Mouse (Mus musculus): Measurements from ENCODE around the gene Trnt1.

The Trnt1 gene

DNA sequence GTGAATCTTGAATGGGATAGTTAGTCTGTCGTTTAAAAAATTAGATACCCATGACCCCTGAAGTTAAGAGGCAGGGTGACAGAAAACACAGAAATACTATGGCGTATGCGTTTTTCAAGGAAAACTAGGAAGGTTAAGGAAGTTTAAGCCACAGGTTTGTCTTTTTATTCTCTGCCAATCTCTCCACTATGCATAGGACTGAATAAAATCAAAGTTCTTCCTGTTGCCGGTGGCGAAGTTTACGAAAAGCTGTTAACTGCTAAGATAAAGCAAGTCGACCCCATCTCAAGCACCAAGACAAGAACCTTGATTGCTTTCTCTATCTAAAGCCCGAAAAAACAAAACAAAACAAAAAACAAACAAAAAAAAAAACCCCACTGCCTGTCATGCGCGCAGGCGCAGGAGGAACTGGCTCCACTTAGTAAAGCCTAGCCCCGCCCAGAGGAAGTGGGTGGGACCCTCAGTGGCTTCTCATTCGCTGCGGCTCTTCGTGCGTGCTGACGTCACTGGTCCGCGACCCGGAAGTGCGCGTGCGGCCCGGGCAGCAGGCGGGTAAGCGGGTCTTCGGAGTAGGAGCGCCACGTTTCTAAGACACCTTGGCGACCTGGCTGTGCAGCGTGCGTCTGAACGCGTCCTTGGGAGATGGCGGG lies at the start of gene Trnt1:
Trnt1 (plus strand) TSS at position 481 of the 650 bp plus-strand sequence.
- peak; percentile 99 for DNase-seq

DNA sequence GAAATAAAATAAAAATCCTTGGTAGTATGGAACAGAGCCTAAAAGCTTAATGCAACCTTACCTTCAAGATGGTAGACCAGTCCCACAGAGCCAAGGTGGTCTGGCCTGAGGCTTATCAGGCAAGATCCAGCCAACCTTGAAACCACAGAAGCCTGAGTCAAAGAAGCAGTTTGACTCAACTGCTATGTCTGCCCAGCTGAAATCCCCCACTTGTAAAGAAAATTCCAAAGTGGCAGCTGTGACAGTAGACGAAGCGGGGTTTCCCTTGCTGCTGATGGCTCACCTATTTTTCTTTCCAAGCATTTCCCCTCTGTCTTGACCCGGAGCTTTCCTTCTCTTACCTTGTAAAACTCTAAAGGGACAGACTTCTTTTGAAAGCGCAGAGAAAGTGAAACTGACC lies 43.3 kb upstream of the Trnt1 start:
- no peak for DNase-seq

GRCm38 (mm10) chr6:106726078-106726477 lies 42.8 kb upstream of the Trnt1 start:
- no peak for DNase-seq

GRCm38 (mm10) chr6:106727703-106728102 lies 41.2 kb upstream of the Trnt1 start:
- DNase-seq: no peak

- no peak for DNase-seq
Measured at GRCm38 (mm10) chr6:106729682-106730314, 39.1 kb upstream of the Trnt1 start.

GRCm38 (mm10) chr6:106732563-106732962 lies 36.4 kb upstream of the Trnt1 start:
- no peak for DNase-seq

- no peak for DNase-seq
Measured at GRCm38 (mm10) chr6:106738229-106738628, 30.7 kb upstream of the Trnt1 start.

DNA sequence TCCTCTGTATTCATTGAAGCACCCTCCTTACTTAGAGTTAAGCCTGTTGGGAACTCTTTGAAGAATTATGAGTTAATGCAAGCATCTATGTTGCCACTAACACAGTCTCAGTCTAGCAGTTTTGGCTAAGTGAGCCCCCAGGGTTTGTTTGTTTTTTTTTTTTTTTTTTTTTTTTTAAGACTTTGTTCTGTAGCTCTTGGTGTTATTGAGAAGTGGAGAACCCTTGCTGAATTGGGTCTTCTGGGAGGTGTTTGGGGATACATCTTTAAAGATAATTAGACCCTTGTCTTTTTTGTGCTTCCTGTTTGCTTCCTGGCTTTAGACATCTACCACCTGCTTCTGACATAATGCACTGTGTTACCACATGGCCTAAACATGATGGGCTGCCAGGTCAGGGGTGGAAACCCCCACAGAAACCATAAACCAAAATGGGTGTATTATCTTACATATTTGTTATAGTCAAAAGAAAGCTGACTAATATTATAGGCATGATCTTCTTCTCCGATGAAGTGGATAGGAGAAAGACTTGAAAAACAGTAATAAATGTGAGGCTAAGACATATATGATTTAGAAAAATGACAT lies 28.6 kb upstream of the Trnt1 start:
- no peak for DNase-seq

DNA sequence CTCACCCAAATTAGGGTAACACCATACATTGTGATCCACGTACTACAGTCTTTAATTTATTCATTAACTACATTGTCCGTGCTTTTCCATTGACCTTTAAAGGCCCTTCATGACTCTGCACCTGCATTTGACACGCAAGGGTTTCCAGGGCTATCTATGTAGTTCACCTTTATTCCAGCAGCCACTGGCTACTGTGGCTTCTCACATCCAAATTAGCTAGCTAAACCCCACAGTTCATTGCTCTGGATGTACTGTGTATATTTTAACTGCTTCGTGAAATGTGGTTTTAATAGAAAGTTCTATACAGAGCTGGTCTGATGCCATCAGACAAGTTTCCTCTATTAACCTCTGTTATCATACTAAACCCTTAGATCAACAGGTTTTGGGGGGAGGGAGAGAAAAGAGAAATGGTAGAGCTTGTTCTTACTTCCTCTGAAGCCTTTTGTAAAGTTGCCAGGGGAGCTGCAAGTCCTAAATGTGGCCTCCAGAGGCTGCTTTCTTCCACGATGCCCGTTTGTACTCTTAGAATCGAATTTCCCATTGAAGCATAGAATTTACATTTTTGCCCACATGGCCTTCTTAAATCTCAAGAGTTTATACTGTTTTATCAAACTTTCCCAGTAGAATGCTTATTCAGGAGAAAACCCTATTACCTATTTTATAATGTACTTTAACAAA lies 25.2 kb upstream of the Trnt1 start:
- no peak for DNase-seq

GRCm38 (mm10) chr6:106745673-106746394 lies 23.1 kb upstream of the Trnt1 start:
- DNase-seq: no peak

GRCm38 (mm10) chr6:106747251-106747650 lies 21.7 kb upstream of the Trnt1 start:
- DNase-seq: no peak

GRCm38 (mm10) chr6:106747804-106748203 lies 21.1 kb upstream of the Trnt1 start:
- no peak for DNase-seq

DNA sequence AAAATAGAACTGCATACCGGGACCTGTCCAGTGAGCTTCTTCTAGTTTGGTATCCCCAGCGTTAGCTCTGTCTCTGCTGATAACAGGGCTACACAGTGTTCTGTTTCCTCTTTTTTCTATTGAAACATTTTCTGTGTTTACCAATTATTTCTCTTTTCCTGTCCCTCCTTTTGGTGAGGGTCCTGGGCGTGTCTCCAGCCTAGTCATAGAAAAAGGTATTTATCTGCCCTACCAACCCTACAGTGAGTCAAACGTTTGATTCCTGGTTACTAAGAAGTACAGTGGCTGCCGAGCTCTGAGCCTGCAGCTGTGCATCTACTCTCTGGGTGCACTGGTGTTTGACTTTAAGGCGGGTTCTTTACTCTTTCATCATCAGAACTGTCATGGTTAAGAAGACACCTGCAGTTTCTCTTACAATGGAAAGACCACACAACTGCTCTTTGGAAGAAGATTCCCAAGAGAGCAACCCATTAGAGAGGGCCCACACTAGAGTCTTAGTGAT lies 20.0 kb upstream of the Trnt1 start, which contains the start of gene Il5ra:
Il5ra (minus strand) TSS at position 151 of the 502 bp plus-strand sequence.
- no peak for DNase-seq

DNA sequence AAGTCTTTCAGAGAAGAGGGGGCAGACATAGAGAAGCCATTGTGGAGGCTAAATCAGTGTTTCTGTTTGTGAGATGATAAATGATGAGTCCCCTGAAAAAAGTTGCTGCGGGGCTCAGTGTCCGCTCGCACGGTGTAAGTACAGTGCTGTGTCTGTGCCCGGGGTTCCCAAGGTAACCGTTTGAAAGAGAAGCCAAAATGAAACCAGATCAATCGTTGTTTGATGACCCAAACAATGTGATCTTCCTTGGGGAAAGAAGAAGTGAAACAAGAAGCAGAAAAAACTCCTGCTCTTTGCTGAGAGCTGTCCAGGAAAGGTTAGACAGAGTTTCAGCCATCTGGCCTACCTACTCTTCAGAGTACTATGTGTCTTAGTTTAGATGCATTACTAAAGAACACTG lies 18.6 kb upstream of the Trnt1 start:
- no peak for DNase-seq

GRCm38 (mm10) chr6:106758299-106758698 lies 10.6 kb upstream of the Trnt1 start:
- no peak for DNase-seq

GRCm38 (mm10) chr6:106760473-106761218 lies 8.3 kb upstream of the Trnt1 start:
- no peak for DNase-seq

- no peak for DNase-seq
Measured at GRCm38 (mm10) chr6:106761486-106761885, 7.4 kb upstream of the Trnt1 start.

DNA sequence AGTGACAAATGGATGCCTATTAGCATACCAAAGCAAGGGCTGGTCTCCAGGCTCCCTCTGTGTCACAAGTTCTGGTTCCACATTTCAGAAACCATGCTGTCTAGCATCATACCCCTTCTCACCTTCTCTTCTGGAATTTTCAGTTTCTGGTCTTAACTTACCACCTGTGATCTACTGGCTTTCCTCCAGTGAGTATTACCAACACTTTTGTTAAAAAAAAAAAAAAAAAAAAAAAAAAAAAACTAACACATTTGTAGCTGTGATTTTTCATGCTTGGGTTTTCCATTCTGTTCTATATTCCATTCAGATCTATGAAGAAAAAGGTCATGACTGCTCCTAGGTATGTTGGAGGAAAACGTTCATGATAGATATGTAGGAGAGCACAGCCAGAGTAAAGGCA lies 3.0 kb upstream of the Trnt1 start:
- DNase-seq: no peak

DNA sequence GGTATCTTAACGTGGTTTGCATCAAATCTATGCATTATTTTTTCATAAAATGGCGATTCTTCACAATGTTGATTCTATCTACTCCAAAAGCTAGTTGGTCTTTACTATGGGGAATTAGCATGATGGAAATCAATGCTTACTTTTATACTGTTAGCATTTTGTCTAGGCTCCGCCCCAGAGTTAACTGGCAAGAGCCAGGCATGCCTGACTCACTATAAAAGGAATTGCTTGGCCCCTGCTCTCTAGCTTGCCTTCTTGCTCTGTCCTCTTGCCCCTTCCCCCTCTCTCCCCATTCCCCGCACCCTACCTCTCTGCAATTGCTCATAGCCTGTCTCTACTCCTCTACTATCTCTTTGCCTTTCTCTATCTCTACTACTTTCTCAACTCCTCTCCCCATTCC lies 2.1 kb upstream of the Trnt1 start:
- DNase-seq: no peak

DNA sequence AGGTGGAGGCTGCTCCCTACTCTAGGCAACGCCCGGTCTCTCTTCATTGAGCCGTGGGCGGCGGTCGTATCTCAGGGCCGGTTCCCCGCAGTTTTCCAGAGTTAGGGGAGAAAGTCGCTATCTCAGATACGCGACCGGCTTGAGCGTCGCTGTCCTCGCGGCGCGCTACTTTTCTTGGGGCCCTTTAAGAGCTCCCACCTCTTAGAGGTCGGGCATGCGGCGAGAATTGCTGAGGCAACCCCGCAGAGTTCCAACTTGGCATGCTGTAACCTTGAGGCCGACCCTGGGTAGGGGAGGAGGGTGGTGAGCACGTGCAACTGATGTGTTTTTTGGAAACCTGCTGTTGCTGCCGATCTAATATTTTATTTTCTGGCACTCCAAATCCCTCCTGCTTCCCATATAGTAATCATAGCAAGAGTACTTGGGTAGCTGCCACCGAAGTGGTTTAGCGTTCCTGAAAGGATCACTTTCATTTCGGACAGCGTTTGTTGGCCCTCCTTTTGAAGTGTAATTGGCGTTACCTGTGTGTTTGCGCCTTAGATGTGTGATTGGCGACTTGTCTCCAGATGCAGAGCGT lies 458 bp downstream of the Trnt1 start:
- no peak for DNase-seq

DNA sequence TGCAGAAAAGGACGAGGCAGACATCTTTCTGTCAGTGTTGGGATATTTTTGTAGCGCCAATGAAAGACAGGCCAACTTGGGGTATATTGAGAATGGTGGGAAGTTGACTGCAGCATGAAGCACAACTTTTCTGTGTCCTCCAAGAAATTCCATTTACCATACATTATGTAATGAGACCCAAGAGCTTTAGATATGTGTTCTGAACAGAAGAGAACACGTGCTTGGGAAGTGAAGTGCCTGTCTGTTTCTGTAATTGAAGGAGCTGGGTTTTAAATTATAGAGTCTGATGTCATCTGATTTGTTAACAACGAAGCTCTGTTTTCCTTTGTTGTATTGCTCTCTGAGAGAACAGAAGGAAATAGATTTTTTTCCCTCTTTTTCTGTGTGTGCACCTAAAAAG lies 1.1 kb downstream of the Trnt1 start:
- DNase-seq: no peak

- DNase-seq: no peak
Measured at GRCm38 (mm10) chr6:106787138-106787537, 18.2 kb downstream of the Trnt1 start.

All from embryo, embryonic 11 days (tissue).